Mouse (Mus musculus): ENCODE results near the gene Fam71b.
"Not testable (repeated sequence)": the region's sequence is repeated elsewhere in the genome, so short reads cannot be mapped to it uniquely, and the experiment has no call there.

Gene Fam71b

DNA sequence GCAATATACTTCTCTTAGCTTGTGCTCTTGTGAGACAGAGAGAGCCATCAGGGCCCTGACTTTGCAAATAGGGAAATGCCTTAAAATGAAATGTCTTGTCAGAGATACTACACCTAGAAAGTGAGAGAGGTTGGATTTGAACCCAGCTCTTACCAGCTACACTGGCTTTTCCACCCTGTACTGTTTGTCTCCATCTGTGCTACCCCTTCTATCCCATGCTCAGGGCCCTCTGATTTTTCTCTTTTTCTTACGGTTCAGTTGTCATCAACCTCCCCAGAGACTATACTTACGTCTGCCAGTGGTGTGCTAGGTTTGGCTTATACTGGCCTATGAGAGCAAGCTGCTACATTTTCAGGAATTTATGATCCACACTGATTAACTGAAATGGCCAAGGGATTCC is 11.4 kb upstream of the Fam71b start:
- no peak for DNase-seq (ENCODE audit: low read depth)

GRCm38 (mm10) chr11:46386556-46386955 is 9.8 kb upstream of the Fam71b start:
- DNase-seq (ENCODE audit: low read depth), result no peak

GRCm38 (mm10) chr11:46387061-46387460 is 9.3 kb upstream of the Fam71b start:
- no peak for DNase-seq (ENCODE audit: low read depth)

- no peak for DNase-seq (ENCODE audit: low read depth)
These were observed 7.9 kb upstream of the Fam71b start for GRCm38 (mm10) chr11:46388438-46388837.

DNA sequence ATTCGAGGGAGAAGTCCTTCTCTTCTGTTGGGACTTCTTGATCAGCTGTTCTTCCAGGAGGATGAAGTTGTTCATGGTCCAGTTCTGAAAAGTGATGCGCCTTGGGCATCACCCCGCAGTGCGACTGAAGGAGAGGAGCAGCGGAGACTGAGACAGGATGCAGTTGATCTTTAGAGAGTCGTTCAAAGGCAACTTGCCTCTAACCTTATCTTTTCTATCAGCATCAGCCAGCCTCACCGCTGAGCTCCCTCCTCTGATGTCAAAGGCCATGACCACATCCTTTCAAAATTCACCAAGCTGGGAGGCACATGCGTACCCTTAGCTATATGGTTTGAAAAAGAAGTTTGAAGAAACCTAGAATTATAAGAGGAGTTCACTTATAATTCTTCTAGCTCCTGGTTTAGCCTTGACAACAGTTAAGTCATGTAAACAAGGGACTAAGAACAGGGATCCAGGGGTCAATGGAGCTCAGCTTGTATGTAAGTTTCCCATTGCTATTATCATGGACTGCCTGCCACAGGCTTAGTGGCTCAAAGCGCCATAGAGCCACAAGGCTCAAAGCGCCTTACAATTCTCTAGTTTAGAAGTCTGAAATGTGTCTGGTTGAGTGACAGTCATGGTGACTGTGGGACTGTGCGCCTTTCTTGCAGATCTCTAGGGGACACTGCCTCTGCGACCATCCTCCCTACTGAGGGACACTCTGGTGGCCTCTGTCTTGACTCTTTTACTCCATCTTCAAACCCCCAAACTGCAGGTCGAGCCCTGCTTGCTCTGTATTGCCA is 6.8 kb upstream of the Fam71b start, which contains the start of gene Itk:
TSS of gene Itk (minus strand) at position 180 of the 782 bp plus-strand sequence.
- no peak for DNase-seq (ENCODE audit: low read depth)

- DNase-seq (ENCODE audit: low read depth), result no peak
These were observed 5.7 kb upstream of the Fam71b start for GRCm38 (mm10) chr11:46390621-46391020.

DNA sequence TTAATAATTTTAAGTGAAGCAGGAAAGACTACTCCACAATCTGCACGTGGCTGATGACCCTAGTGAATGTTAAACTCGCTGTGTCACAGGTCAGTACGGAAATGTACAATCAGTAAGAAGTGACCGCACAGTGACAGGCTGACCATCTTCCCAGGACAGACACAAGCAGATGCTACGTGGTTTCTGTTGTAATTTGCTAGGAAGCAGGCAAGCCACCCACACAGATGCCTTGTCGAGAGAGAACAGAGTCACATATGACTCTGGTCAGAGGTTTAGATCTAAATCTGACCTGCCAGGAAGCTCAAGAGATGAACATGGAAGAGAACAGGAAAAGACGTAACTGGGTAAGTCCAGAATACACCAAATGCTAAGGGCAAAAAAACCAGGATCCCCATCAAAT is 3.5 kb upstream of the Fam71b start:
- DNase-seq (ENCODE audit: low read depth), result no peak

- no peak for DNase-seq (ENCODE audit: low read depth)
These were observed 2.9 kb upstream of the Fam71b start for GRCm38 (mm10) chr11:46393413-46393812.

DNA sequence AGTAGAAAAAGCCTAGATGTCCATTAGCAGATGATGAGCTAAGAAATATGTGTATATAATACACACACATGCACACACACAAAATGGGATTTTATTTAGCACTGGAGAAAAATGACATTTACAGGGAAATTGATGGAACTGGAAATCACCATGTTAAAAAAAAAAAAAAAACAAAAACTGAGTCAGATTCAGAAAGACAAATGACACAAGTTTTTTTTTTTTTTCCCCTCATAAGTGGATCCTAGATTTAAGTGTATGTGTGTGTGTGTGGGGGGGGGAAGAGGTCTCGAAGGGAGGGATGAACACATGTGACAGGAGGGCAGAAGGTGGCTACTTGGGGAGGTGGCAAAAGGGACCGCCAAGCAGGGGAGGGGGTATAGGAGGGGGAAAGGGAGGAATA is 1.3 kb upstream of the Fam71b start:
- DNase-seq (ENCODE audit: low read depth), result no peak

DNA sequence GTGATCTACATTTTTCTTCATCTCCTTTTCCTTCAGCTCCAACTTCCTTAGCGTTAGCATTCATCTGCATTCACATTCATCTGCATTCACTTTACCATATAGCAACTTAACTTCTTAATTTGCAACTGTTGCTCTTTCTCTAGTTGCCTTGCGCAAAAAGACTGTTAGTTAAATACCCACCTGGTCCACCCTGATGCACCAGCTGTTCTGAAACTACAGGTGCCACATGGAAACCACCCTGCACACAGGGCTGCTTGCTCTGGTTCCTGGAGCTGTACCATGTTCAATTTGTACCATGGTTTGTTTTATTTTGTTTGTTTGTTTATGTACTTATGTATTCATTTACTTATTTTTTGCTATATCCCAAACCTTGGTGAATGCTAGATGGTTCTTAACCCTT is 661 bp upstream of the Fam71b start:
- DNase-seq (ENCODE audit: low read depth), result no peak

DNA sequence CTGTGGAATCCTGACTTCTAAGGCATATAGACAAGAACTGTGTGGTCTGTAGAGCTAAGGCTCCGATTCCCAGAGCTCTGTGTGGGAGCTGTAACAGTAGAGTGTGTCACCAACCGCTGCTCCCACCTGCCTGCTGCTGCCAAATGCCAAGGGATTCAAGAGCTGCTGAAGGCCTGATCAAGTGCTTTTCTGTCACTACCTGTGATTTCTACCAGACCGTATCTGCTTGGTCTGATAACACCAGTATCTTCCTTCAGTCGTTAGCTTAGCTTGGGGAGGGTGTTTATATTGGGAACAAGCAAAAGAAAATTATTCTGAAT is 461 bp downstream of the Fam71b start:
- DNase-seq (ENCODE audit: low read depth), result no peak

DNA sequence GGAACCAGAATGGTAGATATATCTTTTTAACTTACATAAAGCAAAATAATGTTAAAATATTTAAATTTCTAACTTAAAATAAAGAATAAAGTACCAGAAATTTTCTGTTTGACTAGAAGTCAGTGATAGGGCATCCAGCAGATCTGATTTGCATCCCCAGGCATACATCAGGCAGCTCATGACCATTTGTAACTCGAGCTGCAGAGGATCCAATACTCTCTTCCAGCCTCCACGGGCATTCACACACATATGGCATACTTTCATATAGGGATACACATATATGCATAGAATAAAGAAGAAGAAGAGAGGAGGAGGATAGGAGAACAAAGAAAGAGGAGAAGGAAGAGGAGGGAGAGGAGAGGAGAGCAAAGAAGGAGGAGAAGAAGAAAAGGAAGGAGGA is 1.5 kb downstream of the Fam71b start:
- DNase-seq (ENCODE audit: low read depth), result no peak

GRCm38 (mm10) chr11:46398473-46398872 is 2.1 kb downstream of the Fam71b start:
- no peak for DNase-seq (ENCODE audit: low read depth)

GRCm38 (mm10) chr11:46398933-46399383 is 2.6 kb downstream of the Fam71b start:
- no peak for DNase-seq (ENCODE audit: low read depth)

DNA sequence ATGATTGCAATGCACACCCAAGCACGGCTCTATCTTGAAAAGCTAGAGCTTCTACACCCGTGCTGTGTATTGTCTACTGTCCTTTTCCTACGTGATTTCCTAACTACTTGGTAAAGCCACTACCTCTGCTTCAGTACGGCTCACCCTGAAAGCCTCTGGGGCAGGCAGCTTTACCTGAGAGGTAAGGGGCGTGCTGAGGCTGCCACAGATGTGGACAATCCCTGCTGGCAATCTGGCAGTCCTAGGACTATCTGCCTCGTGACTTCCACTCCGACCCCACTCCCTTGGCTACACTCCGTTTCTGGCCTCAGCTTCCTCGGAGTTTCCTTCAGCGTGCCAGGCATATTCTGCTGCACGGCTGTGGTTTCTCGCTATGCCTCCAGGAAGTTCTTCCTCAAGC is 5.2 kb downstream of the Fam71b start:
- no peak for DNase-seq (ENCODE audit: low read depth)

- DNase-seq (ENCODE audit: low read depth), result no peak
These were observed 8.6 kb downstream of the Fam71b start for GRCm38 (mm10) chr11:46404986-46405385.

GRCm38 (mm10) chr11:46406721-46407120 is 10.4 kb downstream of the Fam71b start:
- no peak for DNase-seq (ENCODE audit: low read depth)

DNA sequence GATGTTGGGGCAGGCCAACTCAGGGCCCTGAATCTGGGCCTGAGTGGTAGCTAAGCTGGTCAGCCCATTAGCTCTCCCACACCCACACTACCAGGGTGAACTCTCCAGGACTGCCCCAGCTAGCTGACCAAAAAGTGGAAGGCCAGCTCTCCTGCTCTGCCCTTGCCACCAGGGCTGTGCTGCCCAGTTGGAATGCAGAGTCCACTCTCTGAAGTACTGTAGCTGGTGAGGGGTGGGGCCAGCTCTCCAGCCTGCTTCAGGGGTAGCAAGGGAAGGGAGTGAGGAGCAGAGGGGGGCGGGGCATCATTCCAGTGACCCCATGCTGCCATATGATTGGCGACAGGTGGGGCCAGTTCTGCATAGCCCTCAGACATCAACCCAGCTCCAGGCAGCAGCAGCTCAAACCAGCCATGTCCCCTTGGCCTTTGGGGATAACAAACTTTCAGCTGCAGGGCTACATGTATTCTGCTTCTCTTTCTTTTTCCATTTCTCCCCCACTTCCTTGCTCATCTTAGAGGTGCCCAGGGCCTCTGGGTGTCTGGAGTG is 13.7 kb downstream of the Fam71b start:
- DNase-seq (ENCODE audit: low read depth), result no peak

GRCm38 (mm10) chr11:46418438-46418837 is 22.1 kb downstream of the Fam71b start:
- no peak for DNase-seq (ENCODE audit: low read depth)

GRCm38 (mm10) chr11:46418860-46419259 is 22.5 kb downstream of the Fam71b start:
- DNase-seq (ENCODE audit: low read depth), result no peak

- DNase-seq (ENCODE audit: low read depth), result no peak
These were observed 24.9 kb downstream of the Fam71b start for GRCm38 (mm10) chr11:46421086-46421888.

- DNase-seq (ENCODE audit: low read depth), result not testable (repeated sequence)
These were observed 31.8 kb downstream of the Fam71b start for GRCm38 (mm10) chr11:46428131-46428530.

DNA sequence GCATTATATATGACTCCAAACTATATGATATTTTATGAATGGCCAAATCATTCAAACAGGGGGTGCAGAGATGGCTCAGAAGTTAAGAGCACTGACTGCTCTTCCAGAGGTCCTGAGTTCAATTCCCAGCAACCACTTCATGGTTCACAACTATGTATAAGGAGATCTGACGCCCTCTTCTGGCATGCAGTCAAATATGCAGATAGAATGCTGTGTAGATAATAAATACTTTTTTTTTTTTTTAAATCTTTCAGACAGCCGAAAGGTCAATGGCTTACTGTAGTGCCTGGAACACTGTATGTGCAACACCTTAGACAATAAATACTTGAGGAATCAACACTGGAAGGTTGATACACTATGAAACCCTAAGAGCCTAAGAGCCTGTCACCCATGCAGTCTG is 33.8 kb downstream of the Fam71b start:
- DNase-seq (ENCODE audit: low read depth), result no peak

All from c-Kit-positive CD71-negative TER-119-negative erythroid progenitor cells, embryonic 14.5 days (primary cell).